Mouse (Mus musculus) ES-E14 (cell line): Measurements from ENCODE around the gene Ptpn23. TPM values are rescaled to one million over a fixed set of nuclear protein-coding genes. Genes with fewer than 3 reads are reported as not detected.

Experiments used
- DNase-seq: peaks from one replicate; pipeline ENCODE4 v3.0.0-alpha.2; 2013; ENCODE audit warnings: low read depth, low spot score
- H3K27ac ChIP-seq: 2 replicates; pipeline ENCODE4 v1.5.1; 2012; ENCODE audit warnings: low read depth, mild to moderate bottlenecking, low read length, moderate library complexity, mixed read lengths; ENCODE audit not compliant: poor library complexity, insufficient read depth, severe bottlenecking
- H3K36me3 ChIP-seq: 2 replicates; pipeline ENCODE4 v1.6.1; 2012; ENCODE audit warnings: mild to moderate bottlenecking, low read length, moderate library complexity, mixed read lengths; ENCODE audit not compliant: control insufficient read depth, poor library complexity, insufficient read depth, severe bottlenecking
- H3K4me1 ChIP-seq, 2 experiments: fragments of 150-350 bp in 1 of 2; sonication (generic) in 1 of 2; 2 replicates each; pipeline ENCODE4 v1.6.1; 2012; ENCODE audit warnings: low read length in 2 of 2, mild to moderate bottlenecking in 1 of 2, mixed read lengths in 1 of 2; ENCODE audit not compliant: control insufficient read depth in 2 of 2, insufficient read depth in 2 of 2, poor library complexity in 1 of 2
- H3K4me3 ChIP-seq, 2 experiments: fragments of 150-350 bp in 1 of 2; sonication (generic) in 1 of 2; 2 replicates each; pipeline ENCODE4 v1.5.1; 2012; ENCODE audit warnings: low read length in 2 of 2, low read depth in 1 of 2, mild to moderate bottlenecking in 1 of 2, mixed read lengths in 1 of 2; ENCODE audit not compliant: insufficient read depth in 1 of 2, poor library complexity in 1 of 2, severe bottlenecking in 1 of 2
- H3K9ac ChIP-seq: 2 replicates; pipeline ENCODE4 v1.6.1; 2012; ENCODE audit warnings: low read depth, mild to moderate bottlenecking, low read length, mixed read lengths; ENCODE audit not compliant: poor library complexity, insufficient read depth, severe bottlenecking
- H3K9me3 ChIP-seq: fragments of 150-350 bp; sonication (generic); 2 replicates; pipeline ENCODE4 v1.6.1; 2012; ENCODE audit warnings: low read depth, mild to moderate bottlenecking, low read length; ENCODE audit not compliant: control insufficient read depth, insufficient read depth
- CHD2 ChIP-seq: IDR thresholded peaks from 2 replicates; pipeline ENCODE4 v1.6.1; 2014; ENCODE audit warnings: mild to moderate bottlenecking, low read depth, low read length, inconsistent platforms
- HCFC1 ChIP-seq: IDR thresholded peaks from 2 replicates; pipeline ENCODE4 v1.6.1; 2012; ENCODE audit warnings: low read length, inconsistent platforms, borderline replicate concordance; ENCODE audit not compliant: insufficient read depth
- MAFK ChIP-seq: IDR thresholded peaks from 2 replicates; pipeline ENCODE4 v1.6.1; 2014; ENCODE audit warnings: mild to moderate bottlenecking, low read depth, low read length, inconsistent platforms; ENCODE audit not compliant: insufficient read depth
- ZC3H11A ChIP-seq: IDR thresholded peaks from 2 replicates; pipeline ENCODE4 v1.6.1; 2012; ENCODE audit warnings: low read depth, mild to moderate bottlenecking, inconsistent platforms, low read length, borderline replicate concordance
- ZNF384 ChIP-seq: IDR thresholded peaks from 2 replicates; pipeline ENCODE4 v1.6.1; 2012; ENCODE audit warnings: low read depth, low read length, inconsistent platforms
- in situ Hi-C, 2 experiments: fragments of 600-800 bp; cut with MboI; formaldehyde crosslinking; loops; one replicate each; pipeline ENCODE4 v1.15.1; 2025; ENCODE audit warnings: low sequenced_read_pairs in 2 of 2, inconsistent platforms in 1 of 2; ENCODE audit not compliant: unreplicated experiment in 2 of 2
- total RNA-seq: library from RNA; depleted of rRNA; stranded (reverse); fragments of 300-350 nt; gene quantifications from 2 replicates; pipeline ENCODE4 v1.2.3, GENCODE M21; 2012; rRNA removed

Gene Ptpn23
- total RNA-seq = 42.6 and 50.3 TPM in 2 replicates

- in situ Hi-C loops = no loop called here
- peak within 1 kb of the TSS; percentile 95 for H3K9ac ChIP-seq
- peak; percentile 94 for DNase-seq
- no peaks in the 10 kb centered on the region for H3K9me3 ChIP-seq
- H3K4me3 ChIP-seq = peak within 1 kb of the TSS; percentile 83 to 97
- TF ChIP-seq CHD2 (peak; percentile 90), MAFK (no peak), HCFC1 (peak; percentile 71; the same call in 1 of the 2 replicates), ZC3H11A (no peak), ZNF384 (no peak)
- H3K36me3 ChIP-seq = no peaks in the 10 kb centered on the region
- no peaks in the 10 kb centered on the region; a peak in 2 of 4 replicates for H3K4me1 ChIP-seq
- H3K27ac ChIP-seq = peak within 1 kb of the TSS; percentile 68
These were observed at the start of gene Ptpn23 for GRCm38 (mm10) chr9:110408099-110408773. Ptpn23 (minus strand) TSS chr9:110408213.

DNA sequence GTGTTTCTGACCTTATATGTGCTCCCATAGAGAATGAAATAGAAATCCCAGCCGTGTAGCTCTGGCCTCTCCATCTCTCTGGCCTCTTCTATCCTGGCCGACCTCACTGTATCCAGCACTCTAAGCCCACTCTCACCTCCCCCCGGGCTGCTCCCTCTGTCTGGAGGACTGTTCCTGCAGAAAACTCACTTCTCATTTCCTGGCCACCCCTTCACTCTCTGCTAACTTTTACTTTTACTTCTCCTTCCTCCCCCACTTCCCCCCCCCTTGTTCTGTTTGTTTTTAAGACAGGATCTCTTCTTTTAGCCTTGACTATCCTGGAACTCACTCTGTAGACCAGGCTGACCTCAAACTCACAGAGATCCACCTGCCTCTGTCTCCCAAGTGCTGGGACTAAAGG lies 44.5 kb upstream of the Ptpn23 start:
- in situ Hi-C loops = no loop called here
- Histone ChIP-seq H3K4me1 (no peaks in the 10 kb centered on the region), H3K9ac (no peak overlapping the region), H3K4me3 (no peak overlapping the region), H3K27ac (no peak overlapping the region), H3K9me3 (no peaks in the 10 kb centered on the region), H3K36me3 (peaks cover 4% of the 10 kb centered on the region; the same call in 1 of the 2 replicates)
- no peak for DNase-seq
- TF ChIP-seq CHD2 = no peak

DNA sequence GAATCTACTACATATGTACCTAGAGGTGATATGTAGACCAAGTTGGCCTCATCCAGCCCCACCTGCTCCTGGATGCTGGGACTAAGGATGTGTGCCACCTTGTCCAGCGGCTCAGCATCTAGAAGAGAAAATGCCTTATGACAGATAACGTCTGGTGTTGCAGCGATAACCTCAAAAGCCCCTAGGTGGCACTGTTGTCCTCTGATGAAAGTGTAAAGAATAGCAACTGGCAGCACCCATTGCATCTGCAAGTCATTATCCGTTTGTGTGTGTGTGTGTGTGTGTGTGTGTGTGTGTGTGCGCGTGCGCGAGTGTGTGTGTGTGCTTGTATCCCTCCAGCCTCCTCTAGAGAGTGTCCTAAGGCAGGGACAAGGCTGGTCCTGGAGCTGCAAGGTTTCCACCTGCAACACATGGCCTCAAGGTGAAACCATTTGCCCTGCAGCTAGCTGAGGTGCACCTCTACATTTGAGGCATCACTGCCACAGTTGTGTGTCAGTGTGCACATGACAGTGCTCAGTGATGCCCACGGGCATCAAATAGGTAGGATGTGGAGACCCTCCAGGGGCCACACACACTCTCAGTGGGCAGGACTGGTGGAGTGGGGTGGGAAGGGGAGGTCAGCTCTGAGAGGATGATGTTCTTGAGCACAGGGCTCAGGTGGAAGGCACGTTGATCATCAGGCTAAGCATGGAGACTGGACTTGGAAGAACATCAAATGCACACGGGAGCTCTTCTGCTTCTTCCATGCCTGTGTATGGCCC lies 41.0 kb upstream of the Ptpn23 start:
- H3K9ac ChIP-seq = no peak overlapping the region
- in situ Hi-C loops = no loop called here
- no peaks in the 10 kb centered on the region for H3K4me1 ChIP-seq
- peaks cover 2% of the 10 kb centered on the region; the same call in 1 of the 2 replicates for H3K36me3 ChIP-seq
- TF ChIP-seq HCFC1 = no peak
- TF ChIP-seq MAFK = 0 out of 2 replicates have a peak, but pooled peaks have one; percentile 9
- TF ChIP-seq ZNF384 = no peak
- peak; percentile 31; the same call in 1 of the 2 replicates for TF ChIP-seq ZC3H11A
- TF ChIP-seq CHD2 = no peak
- H3K27ac ChIP-seq = no peak overlapping the region
- H3K4me3 ChIP-seq = no peak overlapping the region
- no peaks in the 10 kb centered on the region for H3K9me3 ChIP-seq
- peak; percentile 77 for DNase-seq

DNA sequence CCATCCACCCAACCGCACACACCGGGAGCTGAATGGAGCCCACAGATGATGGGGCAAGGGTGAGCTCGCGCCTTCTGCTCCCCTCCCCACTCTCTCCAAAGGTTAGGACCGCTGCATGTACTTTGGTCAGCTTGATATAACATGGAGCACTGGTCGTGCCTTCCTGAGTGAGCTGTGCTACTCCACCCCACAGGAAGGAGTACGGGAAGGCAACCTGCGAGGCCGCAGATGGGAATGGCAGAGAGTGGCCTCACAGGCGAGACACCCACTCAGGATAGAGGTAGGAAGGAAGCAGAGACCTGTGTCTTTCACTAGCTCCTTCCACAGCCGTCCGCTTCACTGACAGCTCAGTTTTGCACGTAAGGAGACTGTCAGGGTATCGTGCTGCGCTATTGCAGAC lies 40.3 kb upstream of the Ptpn23 start:
- Histone ChIP-seq H3K36me3 (peaks cover 2% of the 10 kb centered on the region; the same call in 1 of the 2 replicates), H3K9ac (no peak overlapping the region), H3K9me3 (no peaks in the 10 kb centered on the region), H3K4me3 (no peak overlapping the region), H3K4me1 (no peaks in the 10 kb centered on the region), H3K27ac (no peak overlapping the region)
- in situ Hi-C loops = no loop called here
- TF ChIP-seq MAFK = no peak
- TF ChIP-seq ZNF384 = no peak
- no peak for TF ChIP-seq ZC3H11A
- no peak for TF ChIP-seq CHD2
- TF ChIP-seq HCFC1 = no peak
- no peak for DNase-seq
